Mouse (Mus musculus) left cerebral cortex, postnatal 25 days (tissue): ENCODE results near the gene Mmgt2. TPM values are rescaled to one million over a fixed set of nuclear protein-coding genes. Genes with fewer than 3 reads are reported as not detected.
"Not testable (repeated sequence)": the region's sequence is repeated elsewhere in the genome, so short reads cannot be mapped to it uniquely, and the experiment has no call there.

Experiments
- DNase-seq, 2 experiments: peaks; one replicate each; pipeline ENCODE4 v3.0.0; 2022; ENCODE audit warnings: low spot score in 2 of 2, mixed read lengths in 1 of 2
- intact Hi-C: fragments of 180-260 bp; cut with DNase I; formaldehyde crosslinking; loops from one replicate; pipeline ENCODE4 v1.15.1; 2025
- total RNA-seq, 2 experiments: library from RNA; stranded (reverse); gene quantifications; 2 replicates each; pipeline ENCODE4 v1.2.3; 2021

Mmgt2 gene
- total RNA-seq, 2 experiments from 2014 or later, result 18.4 to 20.2 TPM

GRCm38 (mm10) chr11:62643011-62643631 lies 5.3 kb upstream of the Mmgt2 start:
- intact Hi-C loops, result no loop called here
- DNase-seq, result no peak

GRCm38 (mm10) chr11:62643681-62644363 lies 4.6 kb upstream of the Mmgt2 start:
- intact Hi-C loops, result no loop called here
- no peak for DNase-seq

- DNase-seq, result no peak
- intact Hi-C loops, result no loop called here
These were observed 3.7 kb upstream of the Mmgt2 start for GRCm38 (mm10) chr11:62644602-62645336.

GRCm38 (mm10) chr11:62645337-62645675 lies 3.2 kb upstream of the Mmgt2 start:
- DNase-seq, result no peak
- intact Hi-C loops, result no loop called here

- DNase-seq, result peak; percentile 57 to 90
- intact Hi-C loops, result no loop called here
These were observed 2.6 kb upstream of the Mmgt2 start for GRCm38 (mm10) chr11:62645732-62646494.

GRCm38 (mm10) chr11:62646495-62646843 lies 2.0 kb upstream of the Mmgt2 start:
- no peak for DNase-seq
- intact Hi-C loops, result no loop called here

GRCm38 (mm10) chr11:62646958-62647515 lies 1.4 kb upstream of the Mmgt2 start:
- no peak for DNase-seq
- intact Hi-C loops, result no loop called here

- DNase-seq, result no peak
- intact Hi-C loops, result loop anchor here (2.0 kb wide), 1 partner anchor 35 kb away; no protein-coding TSS in a partner anchor
These were observed 538 bp upstream of the Mmgt2 start, which contains the start of gene Lrrc75a for GRCm38 (mm10) chr11:62647661-62648590. Lrrc75a (minus strand) TSS chr11:62648523.

GRCm38 (mm10) chr11:62649803-62650202 lies 1.3 kb downstream of the Mmgt2 start:
- not testable (repeated sequence) for DNase-seq
- intact Hi-C loops, result loop anchor here (2.0 kb wide), 1 partner anchor 37 kb away; no protein-coding TSS in a partner anchor

- intact Hi-C loops, result no loop called here
These were observed 3.1 kb downstream of the Mmgt2 start for GRCm38 (mm10) chr11:62651563-62651962.

GRCm38 (mm10) chr11:62652080-62652479 lies 3.6 kb downstream of the Mmgt2 start:
- intact Hi-C loops, result no loop called here
- no peak for DNase-seq

More at GRCm38 (mm10) chr11:62651563-62651962, 3.1 kb downstream of the Mmgt2 start:
- DNase-seq, result no peak

GRCm38 (mm10) chr11:62660885-62661284 lies 12.4 kb downstream of the Mmgt2 start:
- no peak for DNase-seq
- intact Hi-C loops, result no loop called here

- no peak for DNase-seq
- intact Hi-C loops, result no loop called here
These were observed 15.8 kb downstream of the Mmgt2 start for GRCm38 (mm10) chr11:62664250-62664649.

- intact Hi-C loops, result no loop called here
These were observed 20.5 kb downstream of the Mmgt2 start for GRCm38 (mm10) chr11:62668986-62669385.

GRCm38 (mm10) chr11:62669471-62669870 lies 21.0 kb downstream of the Mmgt2 start:
- intact Hi-C loops, result no loop called here
- peak; percentile 67 to 94 for DNase-seq

More at GRCm38 (mm10) chr11:62668986-62669385, 20.5 kb downstream of the Mmgt2 start:
- DNase-seq, result no peak

- intact Hi-C loops, result no loop called here
- no peak for DNase-seq
These were observed 21.5 kb downstream of the Mmgt2 start for GRCm38 (mm10) chr11:62670006-62670405.

GRCm38 (mm10) chr11:62675480-62676289 lies 27.2 kb downstream of the Mmgt2 start:
- intact Hi-C loops, result loop anchor here (1.0 kb wide), 1 partner anchor 62 kb away; no protein-coding TSS in a partner anchor
- peak; percentile 77 to 89 for DNase-seq

GRCm38 (mm10) chr11:62676290-62676596 lies 27.8 kb downstream of the Mmgt2 start:
- intact Hi-C loops, result no loop called here

More at GRCm38 (mm10) chr11:62676290-62676596, 27.8 kb downstream of the Mmgt2 start:
- no peak for DNase-seq
